Mouse (Mus musculus): ENCODE data around the gene Jtb.

GRCm38 (mm10) chr3:90183581-90183980 lies 47.8 kb upstream of the Jtb start:
- TF ChIP-seq CTCF (IDR thresholded peaks at IDR 0.05; ENCODE audit: control insufficient read depth, insufficient read depth, insufficient read length) (no peak), MYOD1 (IDR thresholded peaks at IDR 0.05; ENCODE audit: control insufficient read depth, insufficient read length, low read depth) (no peak), USF1 (IDR thresholded peaks at IDR 0.05; ENCODE audit: low read depth) (no peak)
